Mouse (Mus musculus) CH12.LX (cell line): ENCODE measurements around the gene Serp2.
A peak's percentile ranks its signal among the peaks of the same experiment; 100 is the strongest.

ENCODE experiments used
- CTCF ChIP-seq, 2 experiments: IDR thresholded peaks in 1 of 2; conservative IDR thresholded peaks in 1 of 2; 2 replicates each; pipeline ENCODE4 v1.5.1; 2011 to 2012; ENCODE audit warnings: low read depth in 2 of 2, low read length in 2 of 2, improper control_type of control experiment in 1 of 2, inconsistent platforms in 1 of 2, mild to moderate bottlenecking in 1 of 2, moderate library complexity in 1 of 2
- E2F4 ChIP-seq: IDR thresholded peaks from 2 replicates; pipeline ENCODE4 v1.6.1; 2011; ENCODE audit warnings: low read depth, low read length, improper control_type of control experiment; ENCODE audit not compliant: insufficient replicate concordance
- ELF1 ChIP-seq: IDR thresholded peaks from 2 replicates; pipeline ENCODE4 v1.6.1; 2014; ENCODE audit warnings: low read depth, mild to moderate bottlenecking, inconsistent platforms, low read length, improper control_type of control experiment
- MAFK ChIP-seq: IDR thresholded peaks from 2 replicates; pipeline ENCODE4 v1.6.1; 2011; ENCODE audit warnings: low read length, improper control_type of control experiment; ENCODE audit not compliant: insufficient replicate concordance
- MEF2A ChIP-seq: IDR thresholded peaks from 2 replicates; pipeline ENCODE4 v1.6.1; 2014; ENCODE audit warnings: low read depth, mild to moderate bottlenecking, inconsistent platforms, low read length, improper control_type of control experiment, borderline replicate concordance
- MYC ChIP-seq: IDR thresholded peaks from 2 replicates; pipeline ENCODE4 v1.6.1; 2011; ENCODE audit warnings: low read depth, mild to moderate bottlenecking, improper control_type of control experiment, low read length
- POLR2A ChIP-seq: IDR thresholded peaks from 2 replicates; pipeline ENCODE4 v1.6.1; 2011; ENCODE audit warnings: low read depth, mild to moderate bottlenecking, improper control_type of control experiment, low read length
- RCOR1 ChIP-seq: conservative IDR thresholded peaks from 2 replicates; pipeline ENCODE4 v1.6.1; 2012; ENCODE audit warnings: low read depth, mild to moderate bottlenecking, inconsistent platforms, low read length, improper control_type of control experiment
- SMC3 ChIP-seq: IDR thresholded peaks from 2 replicates; pipeline ENCODE4 v1.6.1; 2011; ENCODE audit warnings: low read depth, low read length, improper control_type of control experiment
- TCF12 ChIP-seq: IDR thresholded peaks from 2 replicates; pipeline ENCODE4 v1.6.1; 2014; ENCODE audit warnings: low read depth, mild to moderate bottlenecking, inconsistent platforms, low read length, improper control_type of control experiment

DNA sequence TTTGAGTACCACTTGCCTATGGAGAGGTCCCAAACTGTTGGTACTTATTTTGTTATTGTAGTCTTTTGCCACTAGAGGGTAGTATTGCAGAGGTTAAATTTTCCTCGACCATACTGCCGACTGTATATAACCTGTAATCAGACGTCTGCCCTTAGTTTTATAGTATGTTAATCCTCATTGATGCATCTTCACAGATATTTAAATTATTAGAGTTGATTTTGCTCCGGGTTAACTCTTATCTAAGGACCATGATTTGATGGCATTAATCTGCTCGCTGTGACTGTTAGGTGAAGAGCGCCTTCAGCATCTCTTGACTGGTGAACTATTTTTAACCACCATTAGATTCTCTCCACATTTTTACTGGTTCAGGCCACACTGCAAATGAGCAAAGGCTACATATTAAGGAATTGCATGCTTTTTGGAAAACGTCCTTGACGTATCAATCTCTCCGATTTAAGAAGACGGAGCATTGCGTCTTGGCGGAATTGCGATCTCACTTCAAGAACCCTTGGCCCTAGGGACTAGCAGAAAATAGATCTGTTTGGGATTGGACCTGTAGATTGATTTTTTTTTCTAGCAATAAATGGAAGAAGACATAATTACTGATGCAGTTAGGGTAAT, 53.3 kb downstream of the Serp2 start:
- TF ChIP-seq CTCF (conservative IDR thresholded peaks at IDR 0.05 in 1 of 2, IDR thresholded peaks at IDR 0.05 in 1 of 2; ENCODE audit: low read depth in 2 of 2, low read length in 2 of 2): peak; percentile 23 to 79; a peak in 3 of 4 replicates
- peak; percentile 64 for TF ChIP-seq SMC3
- TF ChIP-seq MYC: no peak
- TF ChIP-seq POLR2A: no peak
- no peak for TF ChIP-seq MAFK
- TF ChIP-seq TCF12: no peak
- no peak for TF ChIP-seq E2F4
- TF ChIP-seq RCOR1: no peak
- TF ChIP-seq MEF2A: no peak
- TF ChIP-seq ELF1: no peak
